Mouse (Mus musculus) kidney, embryonic 15.5 days (tissue): Measurements from ENCODE around the gene Csk. TPM values are rescaled to one million over a fixed set of nuclear protein-coding genes. Genes with fewer than 3 reads are reported as not detected.

Experiments
- ATAC-seq: fragments of 200-750 bp; cut with Nextera tagmentation; replicated peaks from 2 replicates; pipeline ENCODE4 v1.8.0; 2017; ENCODE audit warnings: moderate TSS enrichment; ENCODE audit not compliant: low FRiP score
- H3K27ac ChIP-seq: fragments of 300-500 bp; sonication (generic); 2 replicates; pipeline ENCODE4 v1.5.1; 2015; ENCODE audit warnings: mild to moderate bottlenecking, inconsistent platforms
- H3K27me3 ChIP-seq: fragments of 300-500 bp; sonication (generic); 2 replicates; pipeline ENCODE4 v1.6.1; 2015; ENCODE audit warnings: inconsistent platforms
- H3K36me3 ChIP-seq: fragments of 300-500 bp; sonication (generic); 2 replicates; pipeline ENCODE4 v1.6.1; 2015; ENCODE audit warnings: inconsistent platforms
- H3K4me1 ChIP-seq: fragments of 300-500 bp; sonication (generic); 2 replicates; pipeline ENCODE4 v1.6.1; 2015; ENCODE audit warnings: inconsistent platforms
- H3K4me2 ChIP-seq: fragments of 300-500 bp; sonication (generic); 2 replicates; pipeline ENCODE4 v1.6.1; 2015; ENCODE audit warnings: moderate library complexity, mild to moderate bottlenecking, inconsistent platforms
- H3K4me3 ChIP-seq: fragments of 300-500 bp; sonication (generic); replicated peaks from 2 replicates; pipeline ENCODE4 v1.5.1; 2015; ENCODE audit warnings: mild to moderate bottlenecking, inconsistent platforms
- H3K9ac ChIP-seq: fragments of 300-500 bp; sonication (generic); 2 replicates; pipeline ENCODE4 v1.6.1; 2015; ENCODE audit warnings: mild to moderate bottlenecking, inconsistent platforms
- H3K9me3 ChIP-seq: fragments of 300-500 bp; sonication (generic); replicated peaks from 2 replicates; pipeline ENCODE4 v1.6.1; 2016; ENCODE audit warnings: inconsistent platforms
- WGBS: fragments of 180-500 bp; shearing (Covaris S2); methylation state at CpG from one replicate; pipeline ENCODE4 v1.1.7; 2015; ENCODE audit warnings: mixed read lengths; 5-methylcytosine and 5-hydroxymethylcytosine counted together
- polyA plus RNA-seq: library from polyadenylated mRNA; unstranded; fragments of >200 nt; fragmentation: Nextera tagmentation; extraction: Ambion mirVana; gene quantifications from 2 replicates; pipeline ENCODE4 v1.2.1, GENCODE M21; 2015

Gene Csk
- polyA plus RNA-seq, 1 experiment from 2014 or later: 27.2 TPM

DNA sequence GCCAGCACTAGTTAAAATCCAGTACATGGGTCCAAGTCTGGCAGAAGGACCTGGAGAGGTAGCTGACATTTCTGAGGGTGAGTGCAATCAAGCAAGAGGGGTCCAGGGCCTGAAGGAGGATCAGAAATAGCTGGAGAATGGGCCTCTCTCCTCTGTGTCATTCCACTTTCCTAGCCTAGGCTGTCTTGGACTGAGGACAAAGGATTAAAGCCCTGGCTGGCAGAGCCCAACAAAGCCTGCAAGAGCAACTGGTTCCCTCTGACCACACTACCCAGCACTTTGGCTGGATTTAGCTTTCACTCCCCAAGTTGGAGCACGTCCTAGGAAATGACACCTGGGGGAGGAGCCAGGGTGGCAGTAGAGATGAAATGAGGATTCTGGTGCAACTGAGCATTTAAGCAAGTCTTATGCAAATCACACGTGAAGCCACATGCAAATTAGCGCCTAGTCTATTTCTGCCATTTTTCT is 43.0 kb downstream of the Csk start:
- no peak for ATAC-seq

DNA sequence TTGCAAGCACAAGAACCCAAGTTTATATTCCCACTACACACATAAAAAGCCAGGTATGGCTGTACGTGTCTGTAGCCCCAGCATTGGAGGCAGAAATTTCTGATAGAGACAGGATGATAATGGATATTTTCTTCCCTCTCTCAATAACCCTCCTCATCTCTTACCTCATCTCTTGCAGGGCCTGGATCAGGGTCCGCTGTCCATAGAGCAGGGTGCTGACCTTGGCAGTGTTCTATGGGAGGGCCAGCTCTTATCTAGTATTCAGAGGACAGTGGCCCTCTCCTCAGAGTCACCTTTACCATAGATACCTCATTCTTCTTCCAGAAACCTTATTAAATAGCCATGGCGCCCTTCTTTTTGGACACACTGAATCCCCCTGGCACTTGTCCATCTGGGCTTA is 43.6 kb downstream of the Csk start:
- no peak overlapping the region for H3K4me3 ChIP-seq
- H3K4me2 ChIP-seq: no peak overlapping the region
- no peaks in the 10 kb centered on the region for H3K36me3 ChIP-seq
- H3K27ac ChIP-seq: no peak overlapping the region
- peaks cover 23% of the 10 kb centered on the region for H3K27me3 ChIP-seq
- no peak overlapping the region for H3K9ac ChIP-seq
- no peaks in the 10 kb centered on the region for H3K9me3 ChIP-seq
- peaks cover 6% of the 10 kb centered on the region for H3K4me1 ChIP-seq
- no peak for ATAC-seq
- 51% methylated on average over 3 of the region's 3 CpGs for WGBS

More for the DNA sequence above, 43.0 kb downstream of the Csk start:
- Histone ChIP-seq H3K4me2 (no peak overlapping the region), H3K27me3 (peaks cover 18% of the 10 kb centered on the region), H3K4me1 (peaks cover 6% of the 10 kb centered on the region), H3K9ac (no peak overlapping the region), H3K27ac (no peak overlapping the region), H3K36me3 (no peaks in the 10 kb centered on the region), H3K4me3 (no peak overlapping the region), H3K9me3 (no peaks in the 10 kb centered on the region)
- WGBS: 47% methylated on average over 3 of the region's 3 CpGs

DNA sequence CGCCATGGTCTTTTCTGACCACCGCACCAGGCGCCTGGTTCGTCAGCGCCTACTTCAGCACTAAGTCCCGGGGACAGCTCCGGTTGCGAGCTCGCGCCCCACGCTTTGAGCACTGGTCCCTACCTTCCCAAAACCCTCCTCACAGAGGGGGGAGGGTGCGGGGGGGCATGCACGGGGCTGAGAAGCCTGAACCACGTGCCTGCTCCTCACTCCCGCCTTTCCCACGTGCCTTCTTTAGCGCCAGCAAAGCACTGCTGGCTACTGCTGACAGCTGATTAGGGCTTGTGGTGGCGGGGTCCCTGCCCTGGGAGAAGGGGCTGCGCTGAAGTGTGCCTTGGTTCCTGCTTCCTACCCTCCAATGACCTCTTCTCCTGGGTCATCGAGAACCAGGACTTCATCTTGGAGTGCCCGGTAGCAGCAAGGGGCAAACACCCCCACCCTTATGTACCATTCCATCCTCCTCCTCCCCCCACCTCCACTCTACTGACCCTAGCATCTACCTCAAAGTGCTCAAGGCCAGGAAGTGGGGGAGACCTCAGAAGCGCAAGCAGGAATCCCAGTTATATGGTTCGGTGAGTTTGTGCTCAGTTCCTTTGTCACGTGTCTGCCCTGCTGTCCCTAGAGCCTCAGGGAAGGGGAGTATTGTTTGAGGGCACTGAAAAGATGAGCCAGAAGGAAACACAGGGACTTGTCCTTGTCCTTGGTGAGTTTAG is 47.1 kb downstream of the Csk start, which contains the start of gene Cplx3:
Gene Cplx3, minus strand, starts transcription at position 143 of the 713 bp plus-strand sequence.
- 4% methylated on average over 24 of the region's 24 CpGs for WGBS

DNA sequence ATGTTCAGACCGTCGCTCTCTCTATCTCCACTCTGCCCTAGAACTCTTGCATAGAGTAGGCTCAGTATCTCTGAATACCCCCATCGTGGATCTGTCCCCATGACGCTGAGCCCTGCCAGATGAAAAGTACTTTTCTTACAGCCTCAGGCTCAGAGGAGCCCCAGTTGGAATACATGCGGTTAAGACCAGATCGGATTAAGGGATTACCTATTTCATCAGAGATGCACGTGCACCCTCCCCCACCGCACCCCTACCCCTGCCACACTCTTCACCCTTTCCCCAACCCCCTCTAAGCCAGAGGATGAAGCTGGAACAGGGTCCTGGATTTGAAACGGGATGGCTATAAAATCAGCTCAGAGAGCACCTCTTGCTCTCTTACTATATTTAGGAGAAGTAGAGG is 47.9 kb downstream of the Csk start:
- H3K4me1 ChIP-seq: peaks cover 18% of the 10 kb centered on the region
- no peak overlapping the region for H3K4me3 ChIP-seq
- no peaks in the 10 kb centered on the region for H3K9me3 ChIP-seq
- no peak for ATAC-seq
- no peak overlapping the region for H3K9ac ChIP-seq
- no peaks in the 10 kb centered on the region for H3K36me3 ChIP-seq
- no peak overlapping the region for H3K4me2 ChIP-seq
- WGBS: 27% methylated on average over 9 of the region's 9 CpGs
- peaks cover 27% of the 10 kb centered on the region for H3K27me3 ChIP-seq
- H3K27ac ChIP-seq: no peak overlapping the region

More for the DNA sequence above, 47.1 kb downstream of the Csk start, which contains the start of gene Cplx3:
- ATAC-seq: peak; percentile 62
- Histone ChIP-seq H3K4me2 (peak within 1 kb of the TSS; percentile 32), H3K9me3 (no peaks in the 10 kb centered on the region), H3K4me3 (no peak within 1 kb of the TSS), H3K27me3 (peaks cover 27% of the 10 kb centered on the region), H3K4me1 (peaks cover 10% of the 10 kb centered on the region), H3K27ac (no peak within 1 kb of the TSS), H3K36me3 (no peaks in the 10 kb centered on the region), H3K9ac (no peak within 1 kb of the TSS)

DNA sequence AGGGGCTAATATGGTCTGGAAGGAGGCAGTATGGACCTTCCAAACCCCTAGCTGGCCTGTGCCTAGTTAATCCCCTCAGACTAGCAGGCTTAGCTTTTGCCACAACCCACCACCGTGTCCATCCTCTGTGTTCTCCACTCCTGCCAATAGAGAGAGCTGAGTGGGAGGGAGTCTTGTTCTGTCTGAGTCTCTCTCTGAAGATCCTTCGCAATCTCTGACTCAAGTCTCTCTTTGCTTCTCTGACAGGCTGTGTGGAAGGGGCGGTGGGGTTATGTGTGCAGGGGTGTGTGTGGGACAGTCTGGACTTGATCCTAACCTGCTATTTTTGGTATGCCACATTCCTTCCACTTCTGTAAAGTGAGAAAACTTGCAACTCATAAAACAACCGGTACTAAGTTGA is 48.6 kb downstream of the Csk start:
- H3K27ac ChIP-seq: no peak overlapping the region
- H3K4me1 ChIP-seq: peaks cover 19% of the 10 kb centered on the region
- H3K27me3 ChIP-seq: peaks cover 27% of the 10 kb centered on the region
- no peaks in the 10 kb centered on the region for H3K36me3 ChIP-seq
- H3K9me3 ChIP-seq: no peaks in the 10 kb centered on the region
- WGBS: 79% methylated on average over 4 of the region's 4 CpGs
- no peak overlapping the region for H3K4me3 ChIP-seq
- H3K9ac ChIP-seq: no peak overlapping the region
- H3K4me2 ChIP-seq: no peak overlapping the region
- ATAC-seq: no peak

DNA sequence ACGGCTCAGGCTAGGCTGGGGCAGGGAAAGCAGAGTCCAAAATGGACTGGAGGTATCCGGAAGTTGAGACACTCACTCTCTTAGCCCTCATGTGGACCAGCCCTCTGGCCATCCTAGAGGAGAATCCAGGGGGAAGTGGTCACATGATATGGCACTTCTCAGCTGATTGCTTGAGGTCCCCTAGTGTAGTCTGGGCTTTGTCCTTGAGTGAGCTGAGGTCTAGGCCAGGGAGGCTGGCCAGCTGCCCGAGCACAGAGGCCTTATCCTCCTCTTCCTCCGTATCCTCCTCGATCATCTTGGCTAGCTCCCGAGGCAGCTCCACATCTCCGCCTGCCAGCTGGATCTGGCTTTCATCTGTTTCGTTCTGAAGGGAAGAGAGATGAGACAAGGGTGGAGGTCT is 51.3 kb downstream of the Csk start:
- WGBS: 61% methylated on average over 8 of the region's 8 CpGs
- H3K9ac ChIP-seq: no peak overlapping the region
- peaks cover 41% of the 10 kb centered on the region for H3K4me1 ChIP-seq
- peaks cover 25% of the 10 kb centered on the region for H3K27me3 ChIP-seq
- ATAC-seq: no peak
- H3K36me3 ChIP-seq: no peaks in the 10 kb centered on the region
- no peak overlapping the region for H3K4me2 ChIP-seq
- no peak overlapping the region for H3K4me3 ChIP-seq
- H3K9me3 ChIP-seq: no peaks in the 10 kb centered on the region
- no peak overlapping the region for H3K27ac ChIP-seq

DNA sequence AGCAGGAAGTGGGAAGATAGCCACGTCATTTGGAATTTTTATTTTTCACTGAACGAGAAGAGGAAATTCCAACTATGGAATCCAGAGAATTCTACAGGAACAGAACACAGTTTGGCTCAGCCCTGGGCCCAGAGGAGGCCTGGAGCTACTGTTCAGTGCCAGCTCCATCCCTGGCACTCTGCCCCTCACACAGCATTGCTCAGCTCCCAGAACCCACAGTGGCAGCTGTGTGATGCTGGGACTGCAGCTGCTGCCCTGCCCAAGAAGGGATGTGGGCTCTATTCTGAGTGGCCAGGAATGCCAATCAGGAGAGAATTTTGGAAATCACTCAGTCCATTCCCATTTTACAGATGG is 52.1 kb downstream of the Csk start:
- H3K27me3 ChIP-seq: peaks cover 18% of the 10 kb centered on the region; the same call in 1 of the 2 replicates
- WGBS: 45% methylated on average over 2 of the region's 2 CpGs
- no peak for ATAC-seq
- H3K27ac ChIP-seq: no peak overlapping the region
- H3K9ac ChIP-seq: no peak overlapping the region
- peaks cover 40% of the 10 kb centered on the region for H3K4me1 ChIP-seq
- no peak overlapping the region for H3K4me3 ChIP-seq
- H3K36me3 ChIP-seq: no peaks in the 10 kb centered on the region
- no peaks in the 10 kb centered on the region for H3K9me3 ChIP-seq
- no peak overlapping the region for H3K4me2 ChIP-seq

DNA sequence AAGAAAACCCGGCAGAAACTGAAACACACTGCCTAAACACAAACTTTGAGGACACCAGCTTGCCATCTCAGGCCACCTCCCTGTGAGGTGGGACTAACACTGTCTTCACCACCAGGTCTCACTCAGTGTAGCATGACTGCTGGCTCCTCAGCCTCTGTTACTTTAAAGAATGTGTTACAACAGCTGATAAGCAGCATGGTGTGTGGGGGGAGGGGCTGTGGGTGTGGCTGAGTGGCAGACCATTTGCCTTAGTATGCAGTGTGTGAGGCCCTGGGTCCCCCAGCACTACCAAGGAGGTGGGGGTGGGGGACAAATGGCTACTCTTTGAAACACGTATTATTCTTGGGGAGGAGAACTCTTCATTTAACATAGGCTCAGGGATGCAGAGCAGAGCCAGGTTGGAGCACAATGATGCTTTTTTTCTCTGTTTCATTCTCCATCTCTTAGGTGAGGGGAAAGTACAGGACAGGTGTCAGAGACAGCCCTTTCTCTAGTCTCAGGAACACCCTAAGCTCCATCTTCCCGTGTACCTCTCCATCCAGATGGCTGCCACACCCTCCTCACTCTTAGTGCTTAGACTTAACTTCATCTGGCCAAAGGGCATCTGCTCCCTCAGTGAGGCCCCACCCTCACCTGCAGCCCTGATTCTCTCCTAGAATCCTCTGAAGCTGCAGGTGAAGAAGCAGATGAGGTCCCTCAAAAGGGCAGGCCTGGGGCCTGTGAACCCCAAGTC is 52.6 kb downstream of the Csk start:
- H3K9me3 ChIP-seq: no peaks in the 10 kb centered on the region
- H3K4me3 ChIP-seq: no peak overlapping the region
- H3K27ac ChIP-seq: no peak overlapping the region
- H3K9ac ChIP-seq: no peak overlapping the region
- 12% methylated on average over 3 of the region's 3 CpGs for WGBS
- 0 out of 2 replicates have a peak, but pooled peaks cover 3% of the 10 kb centered on the region for H3K36me3 ChIP-seq
- no peak overlapping the region for H3K4me2 ChIP-seq
- peaks cover 37% of the 10 kb centered on the region for H3K4me1 ChIP-seq
- no peak; the same call in 1 of the 2 replicates for ATAC-seq
- H3K27me3 ChIP-seq: peaks cover 14% of the 10 kb centered on the region; the same call in 1 of the 2 replicates

DNA sequence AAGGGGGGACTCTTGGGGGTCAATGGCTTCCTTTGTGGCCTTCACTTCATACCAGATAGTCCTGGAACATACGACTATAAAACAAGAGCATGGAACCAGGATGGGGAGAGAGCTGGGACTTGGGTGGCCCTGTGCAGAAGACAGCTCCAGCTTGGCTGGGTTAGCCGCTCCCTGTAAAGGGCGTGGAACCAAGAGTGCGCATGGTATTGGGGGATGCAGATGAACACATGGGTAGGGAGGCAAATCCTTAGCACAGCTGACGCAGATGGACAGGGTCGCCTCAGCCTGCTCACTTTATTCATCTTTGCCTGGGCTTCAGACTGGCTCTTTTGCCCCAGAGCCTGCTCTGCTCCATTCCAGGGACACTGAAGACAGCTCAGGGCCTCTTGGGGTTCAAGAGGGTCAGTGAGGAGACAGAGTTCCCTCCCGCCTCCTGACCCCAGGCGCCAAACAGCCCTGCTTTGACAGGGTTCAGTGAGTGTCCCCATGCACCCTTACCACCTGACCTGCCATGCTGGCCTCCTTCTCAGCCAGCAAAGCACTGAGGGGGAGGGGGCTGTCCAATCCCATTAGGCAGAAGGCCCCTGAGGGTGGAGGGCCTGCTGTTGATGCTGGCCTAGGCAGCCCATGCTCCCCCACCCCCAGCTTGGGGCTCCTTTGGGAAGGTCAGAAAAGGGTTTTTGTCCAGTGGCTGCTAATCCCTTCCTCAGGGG is 54.4 kb downstream of the Csk start:
- peaks cover 3% of the 10 kb centered on the region; the same call in 1 of the 2 replicates for H3K27me3 ChIP-seq
- no peak overlapping the region for H3K9ac ChIP-seq
- H3K4me1 ChIP-seq: peaks cover 42% of the 10 kb centered on the region
- H3K4me3 ChIP-seq: no peak overlapping the region
- ATAC-seq: 0 out of 2 replicates have a peak, but pooled peaks have one; percentile 53
- WGBS: 47% methylated on average over 8 of the region's 8 CpGs
- H3K4me2 ChIP-seq: no peak overlapping the region
- peaks cover 18% of the 10 kb centered on the region for H3K36me3 ChIP-seq
- no peak overlapping the region for H3K27ac ChIP-seq
- no peaks in the 10 kb centered on the region for H3K9me3 ChIP-seq

DNA sequence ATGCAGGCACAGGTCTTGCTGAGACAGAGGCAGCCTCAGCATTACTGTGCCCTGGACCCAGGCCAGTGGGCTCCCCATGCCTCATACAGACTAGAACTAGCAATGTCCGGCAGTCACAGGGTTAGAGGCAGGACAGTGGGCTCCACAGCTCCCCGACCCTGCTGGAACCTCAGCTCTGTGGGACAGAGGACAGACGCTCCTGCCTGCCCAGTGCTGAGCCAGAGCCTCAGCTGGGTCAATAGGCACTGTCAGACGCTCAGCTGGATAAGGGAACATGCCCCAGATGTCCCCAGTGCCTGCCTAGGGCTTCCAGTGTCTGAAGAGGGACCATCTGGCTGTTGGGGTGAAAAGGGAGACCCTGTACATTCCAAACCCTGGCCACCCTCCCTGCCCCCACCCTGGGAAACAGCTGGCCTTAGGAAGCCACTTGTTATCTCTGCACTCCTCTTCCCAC is 55.5 kb downstream of the Csk start:
- no peak for ATAC-seq
- H3K4me1 ChIP-seq: peaks cover 52% of the 10 kb centered on the region

DNA sequence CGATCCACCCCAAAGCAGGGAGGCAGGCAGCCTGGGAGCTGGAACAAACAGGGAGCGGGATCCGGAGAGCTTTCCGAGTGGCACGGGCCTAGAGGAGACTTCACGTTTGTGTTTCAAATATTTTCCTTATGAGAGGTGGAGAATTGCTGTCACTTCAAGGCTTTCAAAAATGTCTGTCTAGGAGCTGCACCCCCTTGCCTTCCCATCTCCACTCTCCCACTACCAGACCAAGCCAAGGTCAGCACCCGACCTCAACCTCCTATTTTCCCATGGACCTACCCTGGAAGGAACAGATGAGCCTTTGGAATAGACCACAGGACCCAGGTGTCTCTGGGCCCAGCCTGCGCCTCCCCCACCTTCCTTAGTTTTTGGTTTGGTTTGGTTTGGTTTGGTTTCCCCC is 56.2 kb downstream of the Csk start:
- Histone ChIP-seq H3K4me1 (peaks cover 52% of the 10 kb centered on the region), H3K4me3 (no peak overlapping the region), H3K9ac (no peak overlapping the region), H3K9me3 (no peaks in the 10 kb centered on the region), H3K36me3 (peaks cover 27% of the 10 kb centered on the region), H3K27me3 (no peaks in the 10 kb centered on the region), H3K4me2 (no peak overlapping the region), H3K27ac (no peak overlapping the region)
- no peak for ATAC-seq
- WGBS: 85% methylated on average over 8 of the region's 8 CpGs

More for the DNA sequence above, 55.5 kb downstream of the Csk start:
- WGBS: 30% methylated on average over 4 of the region's 4 CpGs
- Histone ChIP-seq H3K4me2 (no peak overlapping the region), H3K27me3 (no peaks in the 10 kb centered on the region), H3K27ac (no peak overlapping the region), H3K36me3 (peaks cover 23% of the 10 kb centered on the region), H3K9me3 (no peaks in the 10 kb centered on the region), H3K4me3 (no peak overlapping the region), H3K9ac (no peak overlapping the region)

DNA sequence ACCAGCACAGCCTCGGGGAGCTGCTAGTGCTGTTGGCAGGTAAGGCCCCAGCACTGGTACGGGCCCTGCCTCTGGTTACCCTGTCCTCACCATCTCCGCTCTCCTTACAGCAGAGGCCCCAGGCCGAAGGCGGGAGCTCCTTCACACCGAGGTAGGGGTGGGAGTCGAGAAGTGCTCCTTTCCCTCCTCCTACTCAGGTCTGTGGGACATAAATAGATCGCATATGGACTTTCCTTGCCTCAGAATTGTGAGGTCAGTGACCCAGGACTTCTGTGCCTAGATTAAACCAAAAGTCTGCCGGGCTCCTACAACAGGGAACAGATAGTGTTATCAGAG is 59.3 kb downstream of the Csk start:
- no peak for ATAC-seq
- WGBS: 45% methylated on average over 9 of the region's 9 CpGs
- Histone ChIP-seq H3K36me3 (peaks cover 27% of the 10 kb centered on the region), H3K4me2 (peak overlapping the region; percentile 3; the same call in 1 of the 2 replicates), H3K4me3 (no peak overlapping the region), H3K27me3 (no peaks in the 10 kb centered on the region), H3K9me3 (no peaks in the 10 kb centered on the region), H3K9ac (no peak overlapping the region), H3K4me1 (peaks cover 49% of the 10 kb centered on the region), H3K27ac (0 out of 2 replicates have a peak overlapping the region, but pooled peaks have one; percentile 43)
